Mouse (Mus musculus): ENCODE measurements at regions not wholly inside any gene's neighbourhood (a gene's known extent, or its start where the extent isn't known, plus 50 kb on each side); places are given as distances from the start of the nearest gene placed in this dataset.
"Not testable (repeated sequence)": the region's sequence is repeated elsewhere in the genome, so short reads cannot be mapped to it uniquely, and the experiment has no call there.

GRCm38 (mm10) chr2:51793291-51793690, 141.7 kb downstream of the Rbm43 start:
- not testable (repeated sequence) for DNase-seq (ENCODE audit: low spot score in 2 of 2)

- no peak for DNase-seq (ENCODE audit: low spot score in 2 of 2)
Measured at GRCm38 (mm10) chr2:51799856-51800255, 135.1 kb downstream of the Rbm43 start.

- DNase-seq (ENCODE audit: low spot score in 2 of 2) = peak in 1 of 2 experiments; percentile 14
Measured at GRCm38 (mm10) chr2:51822976-51823375, 112.0 kb downstream of the Rbm43 start.

DNA sequence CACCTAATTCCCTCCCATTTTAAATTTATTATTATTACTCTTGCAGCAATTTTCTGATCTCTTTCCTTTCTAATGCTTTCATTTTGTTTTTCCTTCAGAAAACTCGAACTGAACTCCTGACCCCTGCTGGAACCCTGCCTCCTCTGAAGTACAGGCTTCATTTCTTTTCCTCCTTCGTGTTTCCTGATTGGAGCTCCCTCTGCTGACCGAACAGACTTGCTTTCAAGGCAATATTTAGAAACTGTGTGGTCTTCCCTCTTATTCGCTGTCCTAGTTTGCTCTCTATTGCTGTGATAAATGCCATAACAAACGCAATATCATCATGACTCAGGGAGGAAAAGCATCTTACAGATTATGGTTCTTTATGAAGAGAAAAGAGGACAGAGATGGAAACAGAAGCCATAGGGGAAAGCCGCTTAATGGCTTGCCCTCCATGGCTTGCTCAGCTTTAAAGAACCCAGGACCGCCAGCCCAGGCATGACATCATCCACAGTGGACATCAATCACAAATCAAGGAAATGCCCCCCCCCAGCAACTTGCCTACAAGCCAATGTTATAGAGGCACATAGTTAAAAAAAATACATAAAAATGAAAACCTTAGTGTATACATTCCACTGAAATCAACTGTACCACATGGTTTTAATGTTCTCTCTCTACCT, 104.5 kb downstream of the Rbm43 start:
- peak; percentile 45 to 80 for DNase-seq (ENCODE audit: low spot score in 2 of 2)

DNA sequence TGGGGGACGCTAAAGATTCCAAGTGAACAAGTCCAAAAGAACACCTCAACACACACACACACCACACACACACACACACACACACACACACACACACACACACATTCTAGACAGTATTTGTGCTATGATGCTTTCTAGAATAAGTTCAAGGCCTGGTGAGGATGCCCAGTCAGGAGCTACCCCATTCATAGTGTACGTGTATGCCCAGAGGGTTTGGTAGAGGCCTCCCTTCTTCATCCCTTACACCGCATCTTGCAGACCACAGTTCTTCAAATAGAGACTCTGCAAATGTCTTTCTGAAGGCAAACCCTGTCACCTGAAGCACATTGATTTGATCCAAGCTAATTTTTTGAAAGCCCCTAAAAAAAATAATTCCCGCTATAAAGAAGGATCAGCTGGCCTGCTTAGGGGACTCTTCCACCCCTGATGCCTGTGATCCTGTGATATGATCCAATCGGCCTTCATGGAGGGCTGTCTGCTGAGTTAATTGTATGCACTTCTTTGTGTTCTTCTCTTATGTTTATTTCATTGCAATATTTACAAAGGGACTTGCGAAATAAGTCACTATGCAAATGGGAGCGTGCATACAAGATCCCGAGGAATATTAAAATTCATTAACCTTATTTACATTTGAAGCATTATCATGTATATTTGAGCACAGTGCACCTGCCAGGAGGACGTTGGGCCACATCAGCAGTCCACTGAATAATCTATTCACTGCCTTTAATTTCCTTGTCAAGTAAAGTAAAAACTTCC, 103.8 kb downstream of the Rbm43 start:
- no peak for DNase-seq (ENCODE audit: low spot score in 2 of 2)

- no peak for DNase-seq (ENCODE audit: low spot score in 2 of 2)
Measured at GRCm38 (mm10) chr2:51837864-51838263, 97.1 kb downstream of the Rbm43 start.

- no peak for DNase-seq (ENCODE audit: low spot score in 2 of 2)
Measured at GRCm38 (mm10) chr2:51840808-51841207, 94.2 kb downstream of the Rbm43 start.

DNA sequence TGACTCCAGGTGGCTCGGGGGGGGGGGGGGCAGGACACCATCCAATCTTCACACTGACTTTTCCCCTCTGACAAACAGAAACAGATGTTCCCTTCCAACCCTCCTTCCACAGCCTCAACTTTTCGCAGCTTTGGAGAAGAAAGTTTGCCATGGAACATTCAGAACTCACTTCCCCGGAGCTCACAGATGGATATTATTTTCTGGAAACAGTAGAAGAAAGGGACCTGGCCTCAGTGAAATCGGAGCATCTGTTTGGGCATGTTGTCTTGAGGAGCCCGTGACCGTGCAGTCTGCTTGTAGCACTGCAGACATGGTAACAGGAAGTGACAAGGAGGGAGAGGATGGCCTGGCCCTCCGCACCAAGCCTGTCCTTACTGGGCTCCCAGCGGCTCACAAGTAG, 90.1 kb downstream of the Rbm43 start:
- DNase-seq (ENCODE audit: low spot score in 2 of 2) = no peak

GRCm38 (mm10) chr2:51847556-51847955, 87.4 kb downstream of the Rbm43 start:
- no peak for DNase-seq (ENCODE audit: low spot score in 2 of 2)

GRCm38 (mm10) chr2:51847964-51848363, 87.0 kb downstream of the Rbm43 start:
- DNase-seq (ENCODE audit: low spot score in 2 of 2) = no peak

GRCm38 (mm10) chr2:51848491-51848890, 86.5 kb downstream of the Rbm43 start:
- no peak for DNase-seq (ENCODE audit: low spot score in 2 of 2)

DNA sequence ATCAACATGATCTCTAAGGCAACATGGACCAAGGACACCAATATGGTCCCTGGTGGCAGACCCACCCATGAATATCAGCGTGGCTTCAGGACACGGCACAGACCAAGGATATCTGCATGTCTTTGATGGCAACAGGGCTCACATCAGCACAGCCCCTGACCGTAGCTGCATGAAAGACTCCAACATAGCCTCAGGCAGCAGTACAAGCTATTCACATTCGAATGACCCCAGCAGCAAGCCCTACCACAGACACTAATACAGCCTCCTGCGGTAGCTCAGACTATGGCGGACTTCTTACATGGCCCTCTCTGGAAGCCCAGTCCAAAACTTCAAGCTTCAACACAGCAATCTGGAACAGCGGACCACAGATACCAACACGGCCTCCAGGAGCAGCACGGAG, 84.4 kb downstream of the Rbm43 start:
- DNase-seq (ENCODE audit: low spot score in 2 of 2) = no peak

GRCm38 (mm10) chr2:51851711-51852110, 83.3 kb downstream of the Rbm43 start:
- DNase-seq (ENCODE audit: low spot score in 2 of 2) = no peak

DNA sequence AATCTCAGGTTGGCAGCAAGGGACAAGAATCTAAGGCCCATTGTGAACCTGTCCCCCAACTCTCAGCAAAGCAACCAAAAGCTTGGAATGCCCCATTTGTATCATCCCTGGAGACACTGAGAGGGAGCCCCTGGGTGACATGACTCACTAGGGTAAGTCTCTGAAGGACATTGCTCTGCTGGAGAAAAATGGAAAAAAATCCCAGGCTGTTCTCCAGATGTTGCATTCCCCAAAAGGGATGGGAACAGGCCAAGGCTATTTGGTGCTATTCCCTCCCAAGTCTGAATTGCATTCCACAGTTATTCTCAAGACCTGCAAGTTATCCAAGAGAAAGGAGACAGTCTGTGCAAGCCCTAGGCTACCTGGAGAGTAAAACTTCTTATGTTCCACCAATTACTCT, 77.7 kb downstream of the Rbm43 start:
- DNase-seq (ENCODE audit: low spot score in 2 of 2) = no peak

DNA sequence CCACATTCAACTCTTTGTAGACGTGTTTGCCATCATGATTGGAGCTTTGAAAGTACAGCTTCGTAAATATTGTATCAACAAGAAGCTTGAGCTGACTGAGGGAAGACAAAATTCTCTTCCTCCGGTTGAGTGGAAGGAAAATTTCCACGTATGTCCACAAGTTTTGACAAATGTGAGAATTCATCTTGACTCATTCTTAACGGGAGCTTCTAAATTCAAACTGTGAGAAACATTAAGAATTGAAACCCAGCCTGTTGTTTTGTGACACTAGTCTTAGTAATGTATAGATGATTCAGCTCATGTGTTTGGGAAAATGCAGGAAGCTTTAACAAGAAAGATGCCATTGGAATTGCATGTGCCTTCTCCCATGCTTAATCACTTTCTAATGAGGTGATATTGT, 68.9 kb downstream of the Rbm43 start:
- DNase-seq (ENCODE audit: low spot score in 2 of 2) = no peak

GRCm38 (mm10) chr2:51868878-51869510, 66.0 kb downstream of the Rbm43 start:
- DNase-seq (ENCODE audit: low spot score in 2 of 2) = no peak

DNA sequence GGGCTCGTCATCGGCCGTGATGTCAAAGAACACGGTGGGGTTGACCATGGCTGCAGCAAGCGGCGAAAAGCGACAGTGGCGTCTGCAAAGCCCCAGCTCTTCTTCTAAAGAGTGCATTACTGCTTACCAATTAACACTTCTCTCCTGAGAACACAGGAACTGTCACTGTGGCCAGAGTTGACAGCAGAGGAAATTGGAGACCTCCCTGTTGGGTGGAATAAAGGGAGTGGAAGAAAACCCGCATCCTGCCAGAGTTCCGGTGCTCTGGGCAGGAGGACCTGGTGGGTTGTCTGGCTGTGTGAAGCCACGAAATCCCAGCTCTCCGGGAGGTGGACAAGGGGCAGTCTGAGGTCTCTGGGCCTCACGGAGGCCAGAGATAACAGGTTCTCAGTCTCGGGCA, 63.4 kb downstream of the Rbm43 start:
- DNase-seq (ENCODE audit: low spot score in 2 of 2) = no peak

Data from gastrocnemius, postnatal 4 days (tissue).